In the genomic region with DNA sequence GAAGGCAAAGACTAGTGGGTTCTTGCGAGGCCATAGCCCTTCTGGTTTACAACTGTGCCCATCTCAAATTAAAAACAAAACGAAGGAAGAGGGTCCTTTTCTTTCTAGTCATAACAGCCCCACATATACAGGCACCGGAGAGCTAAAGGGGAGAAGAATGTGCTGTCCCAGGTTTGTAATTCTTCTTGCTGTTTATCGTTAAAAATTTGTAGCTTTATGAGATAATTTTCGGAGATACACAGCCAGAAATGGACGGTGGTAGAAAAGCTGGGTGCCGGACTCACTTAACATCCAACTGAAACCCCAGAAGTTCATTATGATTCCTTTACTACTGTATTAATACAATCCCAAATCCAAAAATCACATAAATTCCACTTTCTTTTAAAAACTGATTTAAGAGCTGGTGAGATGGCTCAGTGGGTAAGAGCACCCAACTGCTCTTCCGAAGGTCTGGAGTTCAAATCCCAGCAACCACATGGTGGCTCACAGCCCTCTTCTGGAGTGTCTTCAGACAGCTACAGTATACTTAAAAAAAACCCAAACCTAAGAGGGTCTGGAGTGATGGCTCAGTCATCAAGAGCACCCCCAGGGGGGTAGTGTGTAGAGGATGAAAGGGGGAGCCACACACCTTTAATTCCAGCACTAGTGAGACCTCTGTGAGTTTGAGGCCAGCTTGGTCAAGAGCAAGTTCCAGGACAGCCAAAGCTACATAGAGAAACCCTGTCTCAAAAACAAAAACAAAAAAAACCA, we compare ENCODE assay signal across 9 mouse cellular contexts. TPM values are rescaled to one million over a fixed set of nuclear protein-coding genes. Genes with fewer than 3 reads are reported as not detected.
DNase-seq lines count a peak whose midpoint lies in the region; ATAC-seq and TF ChIP-seq lines count a peak whose summit lies in the region.
"Had no signal": no experiment of that assay in that cellular context is flagged by ENCODE, and none has a peak within 500 bp of the region (broad histone marks: within the 10 kb centered on the region; RNA-seq: fewer than 3 reads in every experiment).

No protein-coding gene starts in this region.

- intact Hi-C loops in gastrocnemius, adult 2 months (cut with DNase I) = loop anchor here (10.0 kb wide), 3 partner anchors 311 to 431 kb away; a partner anchor contains a TSS

- ATAC-seq in forebrain, embryonic 12.5 days (ENCODE audit: low FRiP score) = no peak
- ATAC-seq in liver, embryonic 13.5 days (ENCODE audit: low read depth) = no peak

- peak overlapping the region; percentile 62 for H3K9ac ChIP-seq in forebrain, embryonic 12.5 days
- peak overlapping the region; percentile 62 for H3K9ac ChIP-seq in liver, embryonic 13.5 days

- peaks cover 10% of the 10 kb centered on the region for H3K79me3 ChIP-seq in C2C12 (ENCODE audit: low read depth)

- peak overlapping the region; percentile 81 for H3K27ac ChIP-seq in gastrocnemius, adult 2 months
- peak overlapping the region; percentile 85 for H3K27ac ChIP-seq in forebrain, embryonic 12.5 days
- peak overlapping the region; percentile 55 for H3K27ac ChIP-seq in liver, embryonic 13.5 days

- no peak for DNase-seq in gastrocnemius, adult 2 months
- no peak for DNase-seq in gastrocnemius, adult 18-20 months (ENCODE audit: low spot score)
- no peak for DNase-seq in liver, embryonic 13.5 days
- DNase-seq in ovary, adult 18-20 months (ENCODE audit: low spot score) = no peak
- DNase-seq in layer of hippocampus, postnatal 25 days (ENCODE audit: extremely low spot score in 1 of 2, low spot score in 1 of 2) = no peak
- no peak for DNase-seq in cerebellum, postnatal 10 days

- peak overlapping the region; percentile 80 for H3K4me3 ChIP-seq in gastrocnemius, adult 2 months
- H3K4me3 ChIP-seq in C2C12 (ENCODE audit: insufficient read depth, poor library complexity, severe bottlenecking) = peak overlapping the region; percentile 38
- peak overlapping the region; percentile 58 for H3K4me3 ChIP-seq in forebrain, embryonic 12.5 days (replicated peaks)
- peak overlapping the region; percentile 78 for H3K4me3 ChIP-seq in liver, embryonic 13.5 days (replicated peaks)

- H3K79me2 ChIP-seq in C2C12 (ENCODE audit: control insufficient read depth, insufficient read depth) = peaks cover 17% of the 10 kb centered on the region

- peaks cover 17% of the 10 kb centered on the region for H3K9me3 ChIP-seq in forebrain, embryonic 12.5 days
- H3K9me3 ChIP-seq in liver, embryonic 13.5 days (replicated peaks) = peaks cover 16% of the 10 kb centered on the region

- H3K4me2 ChIP-seq in forebrain, embryonic 12.5 days = peak overlapping the region; percentile 54
- H3K4me2 ChIP-seq in liver, embryonic 13.5 days = peak overlapping the region; percentile 73

- no peaks in the 10 kb centered on the region for H3K27me3 ChIP-seq in C2C12 (ENCODE audit: control insufficient read depth, insufficient read depth, insufficient read length)
- no peaks in the 10 kb centered on the region for H3K27me3 ChIP-seq in forebrain, embryonic 12.5 days
- no peaks in the 10 kb centered on the region for H3K27me3 ChIP-seq in liver, embryonic 13.5 days
- H3K27me3 ChIP-seq: Patski had no signal

- WGBS in forebrain, embryonic 12.5 days = 30% methylated on average over 8 of the region's 8 CpGs
- 34% methylated on average over 8 of the region's 8 CpGs for WGBS in liver, embryonic 13.5 days (ENCODE audit: insufficient replicate concordance)

- TF ChIP-seq CTCF in gastrocnemius, adult 2 months (IDR thresholded peaks at IDR 0.05) = no peak
- no peak for TF ChIP-seq CTCF in C2C12 (IDR thresholded peaks at IDR 0.05; ENCODE audit: control insufficient read depth, insufficient read depth, insufficient read length)

- peaks cover 6% of the 10 kb centered on the region for H3K36me3 ChIP-seq in C2C12 (ENCODE audit: control insufficient read depth, insufficient read depth)
- H3K36me3 ChIP-seq in forebrain, embryonic 12.5 days (replicated peaks) = peaks cover 16% of the 10 kb centered on the region
- peaks cover 20% of the 10 kb centered on the region for H3K36me3 ChIP-seq in liver, embryonic 13.5 days

- peaks cover 23% of the 10 kb centered on the region for H3K4me1 ChIP-seq in forebrain, embryonic 12.5 days
- peaks cover 50% of the 10 kb centered on the region for H3K4me1 ChIP-seq in liver, embryonic 13.5 days (replicated peaks)

- peak overlapping the region; percentile 26 for H3ac ChIP-seq in C2C12 (ENCODE audit: control insufficient read depth, insufficient read length, low read depth)

TF ChIP-seq in C2C12, 6 proteins besides CTCF, POLR2A, EP300 and RAD21:
- TF ChIP-seq FOSL1 (IDR thresholded peaks at IDR 0.05; ENCODE audit: insufficient read depth, low read length, poor library complexity, severe bottlenecking) (no peak), MYOG (IDR thresholded peaks at IDR 0.05; ENCODE audit: control insufficient read depth, extremely low read depth, insufficient read length) (no peak), CEBPB (IDR thresholded peaks at IDR 0.05; ENCODE audit: low read depth) (no peak), USF1 (IDR thresholded peaks at IDR 0.05; ENCODE audit: low read depth) (no peak), MYOD1 (IDR thresholded peaks at IDR 0.05; ENCODE audit: control insufficient read depth, insufficient read length, low read depth) (no peak), MAX (IDR thresholded peaks at IDR 0.05) (no peak)

RNA-seq across cellular contexts. Expression of a gene that starts 3.9 kb away (rescaled TPM):
- total RNA-seq in gastrocnemius, adult 2 months (2021) = 10 to 100 TPM; 10.8 to 13.6 TPM
- 10 to 100 TPM; 11.7 to 12.6 TPM for total RNA-seq in gastrocnemius, adult 18-20 months (2021)
- 18.8 TPM for polyA plus RNA-seq in C2C12 (2012; fragmentation: generic; extraction: Trizol)
- 68.9 and 69.8 TPM in 2 replicates for polyA plus RNA-seq in forebrain, embryonic 12.5 days (2016; fragmentation: Nextera tagmentation; extraction: Ambion mirVana)
- 28.2 and 30.8 TPM in 2 replicates for polyA plus RNA-seq in liver, embryonic 13.5 days (2015; fragmentation: Nextera tagmentation; extraction: Ambion mirVana)
- 10 to 100 TPM; 17.6 to 18.4 TPM for total RNA-seq in layer of hippocampus, postnatal 25 days (2021)

RNA-seq across cellular contexts. Expression of a gene that starts 4.1 kb away (rescaled TPM):
- 10 to 100 TPM in 1 of 2 experiments, 1 to 10 TPM in 1; 8.7 to 14.0 TPM for total RNA-seq in gastrocnemius, adult 2 months (2021)
- 10 to 100 TPM; 10.3 to 13.4 TPM for total RNA-seq in gastrocnemius, adult 18-20 months (2021)
- polyA plus RNA-seq in C2C12 (2012; fragmentation: generic; extraction: Trizol) = 70.5 TPM
- 71.8 and 81.3 TPM in 2 replicates for polyA plus RNA-seq in forebrain, embryonic 12.5 days (2016; fragmentation: Nextera tagmentation; extraction: Ambion mirVana)
- 73.8 and 81.4 TPM in 2 replicates for polyA plus RNA-seq in liver, embryonic 13.5 days (2015; fragmentation: Nextera tagmentation; extraction: Ambion mirVana)
- total RNA-seq in layer of hippocampus, postnatal 25 days (2021) = 10 to 100 TPM; 31.4 to 35.8 TPM

RNA-seq across cellular contexts. Expression of a gene that starts 24.0 kb away (rescaled TPM):
- total RNA-seq in gastrocnemius, adult 2 months (2021) = 1 to 10 TPM; 1.8 to 2.3 TPM
- 1 to 10 TPM; 1.4 to 1.9 TPM for total RNA-seq in gastrocnemius, adult 18-20 months (2021)
- polyA plus RNA-seq in C2C12 (2012; fragmentation: generic; extraction: Trizol) = not detected
- polyA plus RNA-seq in forebrain, embryonic 12.5 days (2016; fragmentation: Nextera tagmentation; extraction: Ambion mirVana) = 3.3 and 5.4 TPM in 2 replicates
- polyA plus RNA-seq in liver, embryonic 13.5 days (2015; fragmentation: Nextera tagmentation; extraction: Ambion mirVana) = 14.4 and 16.9 TPM in 2 replicates
- 1 to 10 TPM; 4.3 to 5.6 TPM for total RNA-seq in layer of hippocampus, postnatal 25 days (2021)
